Mouse (Mus musculus) liver, embryonic 14.5 days (tissue): ENCODE data around the gene Pqlc2.

Experiments used
- CTCF ChIP-seq: IDR thresholded peaks from 2 replicates; pipeline ENCODE4 v1.5.1; 2016; ENCODE audit warnings: antibody characterized with exemption, low read depth, control low read depth
- EP300 ChIP-seq: IDR thresholded peaks from 2 replicates; pipeline ENCODE4 v1.6.1; 2016; ENCODE audit warnings: antibody characterized with exemption, low read depth

DNA sequence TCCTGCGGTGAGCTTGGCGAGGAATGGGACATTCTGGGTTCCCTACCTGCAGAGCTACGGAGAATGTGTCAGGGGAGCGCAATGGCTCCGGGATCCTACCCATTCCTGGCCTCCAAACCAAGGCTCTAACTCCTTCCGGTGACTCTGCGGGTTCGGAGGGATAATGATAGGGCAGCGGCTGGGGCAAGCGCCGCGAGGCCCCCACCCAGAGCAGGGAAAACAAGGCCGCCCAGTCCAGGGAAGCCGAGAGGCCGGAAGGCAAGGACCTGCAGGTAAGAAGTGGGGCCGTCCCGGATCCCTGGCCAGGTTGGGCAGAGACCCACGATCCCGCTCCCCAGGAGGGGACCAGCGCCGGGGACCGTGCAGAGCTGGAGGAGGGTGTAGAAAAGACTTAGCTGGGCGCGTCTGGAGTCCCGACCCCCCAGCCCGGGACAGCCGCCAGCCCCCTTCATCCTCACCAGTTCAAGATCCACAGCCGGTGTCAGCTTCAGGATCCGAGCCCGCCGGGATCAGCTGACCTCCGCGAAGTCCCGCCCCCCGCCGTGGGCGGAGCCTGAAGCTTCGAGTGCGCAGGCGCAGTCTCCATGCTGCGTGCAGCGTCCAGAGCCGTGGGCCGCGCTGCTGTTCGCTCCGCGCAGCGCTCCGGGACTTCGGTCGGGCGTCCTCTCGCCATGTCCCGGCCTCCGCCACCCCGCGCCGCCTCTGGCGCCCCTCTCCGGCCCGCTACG lies at the start of gene Pqlc2, which contains the start of gene Akr7a5:
- TF ChIP-seq CTCF: no peak
- no peak for TF ChIP-seq EP300
